Mouse (Mus musculus) kidney, postnatal 4 days (tissue): ENCODE data around the gene Ccar1.
A peak's percentile ranks its signal among the peaks of the same experiment; 100 is the strongest.
"Not testable (repeated sequence)": the region's sequence is repeated elsewhere in the genome, so short reads cannot be mapped to it uniquely, and the experiment has no call there.

ENCODE experiments used
- DNase-seq, 2 experiments: peaks; one replicate each; pipeline ENCODE4 v3.0.0; 2021; ENCODE audit warnings: mixed read lengths in 2 of 2

The Ccar1 gene

DNA sequence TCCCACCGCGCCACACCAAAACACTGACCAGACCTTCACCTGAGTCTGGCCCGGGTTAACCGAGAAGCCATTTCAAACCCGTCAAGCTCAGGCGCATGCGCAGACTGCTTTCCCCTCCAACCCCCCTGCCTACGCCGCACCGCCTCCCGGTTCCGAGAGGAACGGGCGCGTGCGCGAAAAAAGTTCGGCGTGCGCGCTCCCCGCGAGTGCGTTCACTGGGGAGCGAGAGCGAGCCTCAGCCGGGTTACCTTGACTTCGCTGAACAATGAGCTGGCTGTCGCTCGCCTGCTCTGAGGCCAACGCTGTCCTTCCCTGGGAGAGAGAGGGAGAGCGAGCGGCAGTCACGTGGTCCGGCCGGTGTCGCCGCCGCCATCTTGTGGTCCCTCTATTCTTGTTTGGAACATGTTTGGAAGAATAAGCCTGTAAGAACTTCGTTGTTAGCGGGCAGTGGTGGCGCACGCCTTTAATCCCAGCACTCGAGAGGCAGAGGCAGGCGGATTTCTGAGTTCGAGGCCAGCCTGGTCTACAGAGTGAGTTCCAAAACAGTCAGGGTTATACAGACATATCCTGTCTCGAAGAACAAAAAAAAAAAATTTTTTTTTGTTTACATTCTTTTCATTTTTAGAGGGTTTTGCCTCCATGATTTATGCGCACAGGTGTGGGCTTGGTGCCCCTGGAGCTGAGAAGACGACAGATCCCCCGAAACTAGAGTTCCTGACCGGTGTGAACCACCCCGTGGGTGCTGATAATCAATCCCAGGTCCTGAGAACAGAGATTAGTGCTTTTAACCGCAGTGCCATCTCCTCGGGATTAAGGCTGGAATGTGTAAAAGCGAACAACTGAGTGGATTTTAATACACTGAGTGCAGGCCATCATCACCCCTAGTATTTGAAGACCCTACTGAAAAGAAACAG, at the start of gene Ccar1:
TSS of gene Ccar1 (minus strand) at position 110 of the 914 bp plus-strand sequence.
- peak; percentile 99 for DNase-seq

DNA sequence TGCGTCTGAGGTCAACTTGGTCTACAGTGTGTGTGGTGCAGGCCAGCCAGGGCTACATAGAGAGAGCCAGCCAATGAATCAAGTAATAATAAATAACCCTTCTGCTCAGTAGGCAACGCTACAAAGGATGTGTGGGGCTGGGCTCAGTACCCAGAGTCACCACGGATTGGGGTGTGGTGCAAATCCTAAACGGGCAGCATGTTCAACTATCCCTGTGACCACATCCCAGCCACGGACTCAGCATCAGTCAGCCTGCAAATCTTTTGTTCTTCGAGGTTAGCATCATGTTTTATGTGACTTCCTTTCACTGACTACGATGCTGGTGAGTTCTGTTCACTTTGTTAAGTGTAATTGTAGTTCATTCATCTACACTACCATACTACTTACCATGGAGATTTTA, 48.6 kb upstream of the Ccar1 start:
- no peak for DNase-seq

GRCm38 (mm10) chr10:62837987-62838386, 45.9 kb upstream of the Ccar1 start:
- DNase-seq: no peak

DNA sequence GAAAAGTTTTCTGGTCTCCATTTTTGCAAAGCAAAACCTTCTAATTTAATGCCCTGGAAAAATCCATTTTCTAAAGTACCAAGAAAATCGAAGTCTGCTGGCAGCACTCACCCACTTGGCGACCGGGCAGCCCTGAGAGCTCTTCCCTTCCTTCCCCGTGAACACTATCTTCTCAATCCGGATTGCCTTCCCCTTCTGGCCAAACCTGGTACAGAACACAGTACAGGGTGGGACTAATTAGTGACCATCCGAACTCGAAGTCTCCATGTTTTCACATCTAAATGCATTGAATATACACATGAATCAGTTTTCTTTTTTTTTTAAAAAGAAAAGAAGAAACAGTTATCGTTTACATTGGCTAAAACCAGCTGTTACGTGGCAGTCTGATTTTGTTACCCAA, 40.7 kb upstream of the Ccar1 start:
- DNase-seq: no peak

DNA sequence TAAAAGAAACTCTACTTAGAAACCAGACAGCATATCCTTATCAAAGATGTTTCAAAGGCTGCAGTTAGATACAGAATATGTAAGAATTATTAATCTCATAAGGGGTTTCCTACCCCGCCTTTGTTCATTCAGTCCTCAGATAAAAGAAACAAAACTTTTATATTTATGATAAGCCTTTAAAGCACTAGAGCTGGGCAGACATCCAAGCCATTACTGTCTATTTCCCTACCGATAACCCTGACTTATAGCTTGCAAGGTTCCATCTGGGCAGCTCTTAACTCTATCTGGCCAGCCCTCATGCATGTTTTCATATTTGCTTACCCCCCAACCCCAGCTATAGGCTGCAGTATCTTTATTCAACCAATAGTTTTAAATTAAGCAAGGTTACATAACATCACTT, 39.5 kb upstream of the Ccar1 start:
- no peak for DNase-seq

GRCm38 (mm10) chr10:62824474-62824873, 32.4 kb upstream of the Ccar1 start:
- DNase-seq: peak in 1 of 2 experiments; percentile 17

- no peak for DNase-seq
Measured at GRCm38 (mm10) chr10:62823431-62823830, 31.3 kb upstream of the Ccar1 start.

- peak in 1 of 2 experiments; percentile 9 for DNase-seq
Measured at GRCm38 (mm10) chr10:62810010-62810409, 17.9 kb upstream of the Ccar1 start.

- DNase-seq: no peak
Measured at GRCm38 (mm10) chr10:62808766-62809165, 16.7 kb upstream of the Ccar1 start.

DNA sequence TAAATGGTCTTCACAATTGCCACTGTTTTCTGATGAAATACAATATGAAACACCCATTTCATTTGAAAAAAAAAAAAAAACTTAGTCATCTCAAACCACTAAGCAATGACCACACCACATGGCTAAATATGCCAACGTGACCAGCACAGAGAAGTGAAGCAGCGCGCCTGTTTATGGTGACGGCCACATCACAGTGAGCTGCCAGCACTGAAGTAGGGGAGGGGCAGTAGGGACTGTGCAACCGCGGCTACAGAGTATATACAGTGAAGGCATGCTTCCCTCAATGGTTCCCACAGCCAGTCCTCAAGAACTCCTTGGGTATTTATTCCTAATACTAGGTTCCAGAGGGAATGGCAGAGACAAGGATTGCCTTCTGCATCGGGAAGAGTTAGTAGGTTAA, 16.2 kb upstream of the Ccar1 start:
- DNase-seq: no peak

DNA sequence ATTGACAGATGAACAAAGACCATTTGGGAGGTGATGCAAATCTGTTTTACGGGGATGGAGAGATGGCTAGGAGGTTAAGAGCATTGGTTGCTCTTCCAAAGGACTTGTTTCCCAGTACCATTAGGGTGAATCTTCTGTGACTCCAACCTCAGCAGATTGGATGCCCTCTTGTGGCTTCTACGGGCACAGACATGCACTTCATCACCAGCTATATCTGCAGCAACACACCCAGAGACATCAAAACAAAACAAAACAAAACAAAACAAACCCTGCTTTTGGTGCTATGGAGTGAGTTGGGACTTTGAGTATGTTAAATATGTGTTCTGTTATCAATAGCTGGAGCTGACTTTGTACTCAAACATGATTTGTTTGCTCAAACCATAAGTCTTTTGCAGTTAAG, 12.0 kb upstream of the Ccar1 start:
- DNase-seq: no peak

DNA sequence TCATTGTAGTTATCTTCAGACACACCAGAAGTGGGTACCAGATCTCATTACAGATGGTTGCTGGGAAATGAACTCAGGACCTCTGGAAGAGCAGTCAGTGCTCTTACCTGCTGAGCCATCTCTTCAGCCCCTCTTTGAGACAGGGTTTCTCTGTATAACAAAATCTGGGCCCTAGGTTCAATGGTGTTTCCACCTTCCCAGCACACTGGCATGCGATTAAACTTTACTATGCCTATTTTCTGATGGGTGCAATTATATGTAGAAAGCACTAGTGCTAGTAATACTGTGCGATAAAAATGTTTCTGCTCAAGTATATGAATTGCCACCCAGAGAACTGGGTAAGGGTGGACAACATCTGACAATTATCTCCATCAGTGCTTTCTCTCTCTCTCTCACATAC, 11.2 kb upstream of the Ccar1 start:
- DNase-seq: no peak

GRCm38 (mm10) chr10:62794221-62794620, 2.1 kb upstream of the Ccar1 start:
- no peak for DNase-seq

- no peak for DNase-seq
Measured at GRCm38 (mm10) chr10:62793091-62793453, 986 bp upstream of the Ccar1 start.

- no peak for DNase-seq
Measured at GRCm38 (mm10) chr10:62791251-62792176, 572 bp downstream of the Ccar1 start.

DNA sequence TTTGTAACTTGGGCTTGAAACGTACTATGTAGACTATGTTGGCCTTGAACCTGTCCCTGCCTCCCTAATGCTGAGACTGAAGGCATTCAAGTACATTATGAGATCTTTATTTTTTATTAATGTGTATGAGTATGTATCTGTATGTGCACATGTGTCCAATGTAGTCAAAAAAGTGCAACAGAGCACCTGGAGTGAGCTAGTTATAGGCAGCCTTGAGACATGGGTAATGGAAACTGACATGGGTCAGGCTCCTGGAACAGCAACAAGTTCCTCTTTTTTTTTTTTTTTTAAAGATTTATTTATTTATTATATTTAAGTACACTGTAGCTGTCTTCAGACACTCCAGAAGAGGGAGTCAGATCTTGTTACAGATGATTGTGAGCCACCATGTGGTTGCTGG, 10.3 kb downstream of the Ccar1 start:
- not testable (repeated sequence) for DNase-seq

DNA sequence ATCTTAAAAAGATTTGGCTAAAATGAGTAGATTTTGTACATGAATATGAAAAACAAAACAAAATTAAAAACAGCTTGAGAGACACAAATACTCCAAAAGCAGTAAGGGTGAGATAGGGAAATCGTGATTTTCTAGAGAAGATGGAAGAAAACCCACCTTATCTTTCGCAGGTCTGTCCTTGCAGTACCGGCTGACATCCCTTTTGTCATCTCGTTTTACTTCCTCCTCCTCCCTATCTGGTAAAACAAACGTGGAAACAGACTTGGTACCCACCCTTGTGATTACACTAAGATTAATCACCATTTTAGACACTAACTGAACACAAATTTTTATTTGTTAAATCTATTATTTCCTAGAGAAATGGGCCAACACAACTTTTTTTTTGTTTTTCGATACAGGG, 41.3 kb downstream of the Ccar1 start:
- no peak for DNase-seq

DNA sequence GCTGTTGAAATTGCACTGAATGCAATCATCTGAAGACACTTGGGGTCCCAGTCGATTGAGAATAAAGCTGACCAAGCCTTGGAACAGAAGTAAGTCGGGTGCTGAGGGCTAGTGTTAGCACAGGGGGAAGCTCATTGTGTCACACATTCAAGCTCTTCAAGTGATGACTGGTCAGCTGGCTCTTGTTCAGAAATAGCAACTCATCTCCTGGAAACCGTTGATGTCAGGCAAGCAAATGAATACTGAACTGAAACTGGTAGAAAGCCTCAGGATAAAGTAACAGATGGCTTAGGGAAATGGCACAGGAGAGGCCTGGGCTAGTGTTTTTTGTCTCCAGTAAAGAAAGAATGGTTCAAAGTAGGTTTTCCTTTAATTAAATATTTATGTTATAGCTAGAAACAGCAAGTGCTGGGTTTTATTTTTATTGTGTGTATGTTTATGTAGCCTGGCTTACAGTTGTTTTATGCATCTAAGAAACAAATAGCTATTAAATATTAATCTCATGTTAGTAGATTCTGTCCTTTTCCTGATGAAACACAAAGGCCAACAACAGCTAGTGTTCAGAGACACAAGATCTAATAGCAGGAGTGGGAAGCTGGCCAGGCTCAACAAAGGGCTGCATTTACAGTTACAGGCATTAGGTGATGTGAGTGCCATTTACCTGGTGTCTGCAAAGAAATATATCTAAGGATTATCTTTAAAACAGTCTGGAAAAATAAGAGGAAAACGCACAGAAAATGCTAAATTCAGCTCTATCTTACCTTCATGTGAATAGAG, 51.9 kb downstream of the Ccar1 start:
- DNase-seq: no peak

DNA sequence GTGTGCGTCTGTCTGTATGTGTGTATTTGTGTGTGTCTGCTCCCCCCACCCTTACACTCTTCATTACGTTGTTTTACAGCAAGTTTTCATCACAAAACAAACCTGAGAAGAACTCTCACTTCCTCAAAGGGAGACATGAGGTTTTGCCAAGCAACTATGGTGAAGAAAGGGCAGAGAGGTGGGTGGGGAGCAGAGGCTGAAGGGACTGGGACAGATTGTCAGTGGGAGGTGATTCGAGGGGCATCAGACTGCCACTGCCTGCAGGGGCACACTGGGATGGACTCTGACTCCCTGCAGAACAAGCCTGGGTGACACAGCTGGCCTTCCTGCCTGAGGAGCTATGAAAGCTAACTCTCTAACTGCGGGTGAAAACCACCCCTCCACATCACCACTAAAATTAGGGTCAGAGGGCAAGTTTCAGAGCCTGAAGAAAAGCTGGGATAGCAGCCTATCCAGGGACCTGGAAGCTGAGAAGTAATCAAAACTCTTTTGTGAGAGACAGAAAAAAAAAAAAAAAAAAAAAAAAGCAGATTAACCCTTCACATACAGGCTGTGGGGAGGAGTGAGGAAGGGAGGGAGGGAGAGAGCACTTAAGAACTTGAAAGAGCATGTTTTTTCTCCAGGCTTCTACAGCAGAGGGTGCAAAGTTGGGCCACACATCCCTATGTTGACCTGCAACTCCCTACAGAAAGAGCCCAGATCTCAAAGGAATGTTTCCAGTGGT, 55.0 kb downstream of the Ccar1 start:
- DNase-seq: peak; percentile 6 to 10

DNA sequence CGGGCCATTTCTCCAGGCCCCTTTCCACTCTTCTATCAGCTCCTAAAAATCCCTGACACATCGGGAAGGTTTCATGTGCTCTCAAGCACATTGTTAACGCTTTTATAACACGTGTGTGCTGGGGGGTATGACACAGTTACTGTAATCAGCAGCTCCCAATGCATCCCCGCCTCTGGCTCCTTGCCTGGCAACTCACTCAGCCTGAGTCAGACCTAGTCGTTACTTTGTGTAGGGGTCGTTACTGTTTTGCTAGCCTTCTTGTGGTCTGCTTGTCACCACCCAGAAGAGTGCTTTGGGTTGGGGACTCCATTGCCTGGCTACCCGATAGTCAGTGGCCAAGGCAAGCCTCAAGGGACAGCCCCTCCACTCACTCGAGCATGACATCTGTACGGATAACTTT, 61.3 kb downstream of the Ccar1 start:
- DNase-seq: no peak

GRCm38 (mm10) chr10:62725771-62726687, 66.1 kb downstream of the Ccar1 start, which contains the start of gene Stox1:
Gene Stox1, minus strand, starts transcription at chr10:62726128.
- peak; percentile 72 to 78 for DNase-seq
